Mouse (Mus musculus) C2C12 (cell line): Measurements from ENCODE around the gene Specc1.

Experiments used
- CEBPB ChIP-seq: IDR thresholded peaks from one replicate; pipeline ENCODE4 v1.6.1; 2011; ENCODE audit warnings: low read depth, mild to moderate bottlenecking, control low read depth, moderate library complexity
- CTCF ChIP-seq: IDR thresholded peaks from one replicate; pipeline ENCODE4 v1.5.1; 2011; ENCODE audit not compliant: control insufficient read depth, insufficient read depth, insufficient read length

DNA sequence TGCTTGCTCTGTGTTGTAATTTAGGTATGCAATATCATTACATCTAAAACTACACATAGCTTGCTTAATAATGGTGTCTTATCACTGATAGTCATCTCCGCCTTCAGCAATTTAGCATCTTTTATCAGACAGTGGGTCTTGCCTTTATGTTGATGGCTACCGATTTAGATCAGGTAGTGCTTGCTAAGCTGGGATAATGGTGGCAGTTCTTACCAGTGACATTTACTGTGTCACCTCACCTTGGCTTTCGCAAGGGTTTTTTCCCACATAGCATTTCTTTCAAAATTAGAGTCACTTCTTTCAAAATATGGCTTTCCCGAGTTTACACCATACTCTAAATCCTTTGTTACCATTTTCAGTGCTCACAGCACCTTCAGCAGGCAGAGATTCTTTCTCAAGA lies 196.5 kb downstream of the Specc1 start:
- TF ChIP-seq CTCF (no peak), CEBPB (no peak)
